Mouse (Mus musculus): Measurements from ENCODE around the gene Sgsh.

- TF ChIP-seq POLR2A (IDR thresholded peaks at IDR 0.05; ENCODE audit: low read depth, low read length) (no peak), CTCF (IDR thresholded peaks at IDR 0.05; ENCODE audit: extremely low read depth, insufficient read depth, insufficient read length, insufficient replicate concordance) (no peak)
Measured at GRCm38 (mm10) chr11:119396461-119396860, 41.1 kb upstream of the Sgsh start.

Data from spleen, adult 2 months (tissue).